Mouse (Mus musculus): ENCODE measurements around the gene Lama5. TPM values are rescaled to one million over a fixed set of nuclear protein-coding genes. Genes with fewer than 3 reads are reported as not detected.

Gene Lama5
- 2.0 and 2.6 TPM in 2 replicates for polyA plus RNA-seq (2015; fragmentation: Nextera tagmentation; extraction: Ambion mirVana)

DNA sequence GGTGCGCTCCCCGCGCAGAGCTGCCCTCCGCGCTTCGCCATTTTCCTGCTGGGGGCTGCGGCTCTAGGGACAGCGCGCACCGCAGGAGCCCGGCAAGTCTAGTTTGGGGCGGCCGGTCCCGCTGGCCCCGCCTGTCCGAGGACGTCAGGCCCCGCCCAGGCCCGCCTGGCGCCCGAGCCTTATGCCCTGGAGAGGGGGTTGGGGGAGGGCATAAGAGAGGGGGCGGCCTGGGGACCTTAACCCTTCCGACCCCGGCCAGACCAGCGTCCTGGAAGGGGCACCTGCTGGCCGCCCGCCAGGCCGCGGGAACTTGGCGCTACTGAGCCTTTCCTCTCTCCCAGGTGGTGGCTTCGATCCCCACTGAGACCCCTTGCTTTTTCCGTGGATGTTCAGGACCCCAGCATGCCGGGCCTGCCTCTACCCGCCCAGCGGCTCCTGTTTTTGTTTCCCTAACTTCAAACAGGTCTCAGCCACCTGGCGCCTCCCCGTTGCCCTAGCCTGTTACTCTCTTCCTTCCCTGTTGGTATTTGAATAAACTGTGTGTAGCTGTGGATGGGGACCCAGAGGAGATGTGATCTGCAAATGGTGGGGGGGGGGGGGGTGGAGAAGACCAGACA lies at the start of gene Lama5:
Gene Lama5 (minus strand): TSS at position 98 of the 617 bp plus-strand sequence.
- Histone ChIP-seq H3K4me3 (ENCODE audit: low read depth, low read length) (peak within 1 kb of the TSS; percentile 58), H3K4me2 (ENCODE audit: low read depth, low read length) (peak within 1 kb of the TSS; percentile 75), H3K9ac (ENCODE audit: low read depth, low read length) (peak within 1 kb of the TSS; percentile 35; the same call in 1 of the 2 replicates), H3K27me3 (ENCODE audit: control insufficient read depth, insufficient read depth, low read depth, low read length) (peaks cover 41% of the 10 kb centered on the region), H3K27ac (ENCODE audit: low read length) (no peak within 1 kb of the TSS), H3K4me1 (ENCODE audit: control insufficient read depth, low read depth, low read length) (peaks cover 3% of the 10 kb centered on the region), H3K36me3 (ENCODE audit: control insufficient read depth, insufficient read depth) (no peaks in the 10 kb centered on the region), H3K9me3 (replicated peaks; ENCODE audit: control insufficient read depth, low read length) (no peaks in the 10 kb centered on the region)
- ATAC-seq (ENCODE audit: low read depth) = peak; percentile 73
- WGBS (ENCODE audit: insufficient replicate concordance) = 2% methylated on average over 35 of the region's 37 CpGs

- H3K4me3 ChIP-seq (ENCODE audit: low read depth, low read length) = no peak overlapping the region
- no peak overlapping the region for H3K4me2 ChIP-seq (ENCODE audit: low read depth, low read length)
- 76% methylated on average over 2 of the region's 2 CpGs for WGBS (ENCODE audit: insufficient replicate concordance)
- ATAC-seq (ENCODE audit: low read depth) = no peak
- H3K9ac ChIP-seq (ENCODE audit: low read depth, low read length) = no peak overlapping the region
- no peaks in the 10 kb centered on the region for H3K36me3 ChIP-seq (ENCODE audit: control insufficient read depth, insufficient read depth)
- no peaks in the 10 kb centered on the region for H3K27me3 ChIP-seq (ENCODE audit: control insufficient read depth, insufficient read depth, low read depth, low read length)
- H3K27ac ChIP-seq (ENCODE audit: low read length) = no peak overlapping the region
- H3K4me1 ChIP-seq (ENCODE audit: control insufficient read depth, low read depth, low read length) = peaks cover 37% of the 10 kb centered on the region
- H3K9me3 ChIP-seq (replicated peaks; ENCODE audit: control insufficient read depth, low read length) = no peaks in the 10 kb centered on the region
These were observed 48.9 kb upstream of the Lama5 start for GRCm38 (mm10) chr2:180274523-180274922.

DNA sequence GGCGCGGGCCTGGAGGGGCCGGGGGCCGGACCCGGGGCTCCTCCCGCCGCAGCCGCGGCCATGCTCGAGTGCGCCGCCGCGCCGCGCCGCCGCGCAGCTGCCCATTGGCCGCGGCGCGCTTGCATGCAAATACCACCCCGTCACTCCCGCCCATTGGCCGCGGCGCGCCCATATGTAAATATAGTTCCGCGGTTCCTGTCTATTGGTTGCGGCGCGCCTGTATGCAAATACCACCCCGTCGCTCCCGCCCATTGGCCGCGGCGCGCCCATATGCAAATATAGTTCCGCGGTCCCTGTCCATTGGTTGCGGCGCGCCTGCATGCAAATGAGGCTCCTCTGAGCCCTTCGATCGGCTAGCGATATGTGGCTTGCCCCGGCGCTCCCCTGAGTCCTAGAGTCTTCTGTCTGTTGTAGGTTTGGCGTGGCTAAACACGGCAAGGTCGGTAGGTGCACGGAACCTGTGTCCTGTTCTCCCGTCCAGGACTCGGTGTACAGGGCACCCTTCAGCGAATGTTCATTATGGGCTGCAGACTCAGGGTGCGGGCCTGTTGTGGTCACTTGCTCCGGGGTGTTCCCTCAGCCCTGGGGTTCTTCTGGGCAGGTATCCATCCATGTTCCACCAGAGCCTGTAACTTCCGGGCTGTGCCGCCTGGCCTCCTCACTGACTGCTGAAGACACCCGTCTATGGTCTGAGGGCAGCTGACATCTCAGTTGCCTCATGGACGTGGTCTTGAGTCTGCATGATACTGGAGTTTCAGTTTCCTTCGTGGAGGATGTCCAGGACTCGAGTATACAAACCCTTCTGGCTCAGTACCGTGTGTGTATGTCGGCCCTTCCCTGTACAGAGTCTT lies 48.0 kb upstream of the Lama5 start, which contains the start of gene Cables2:
Gene Cables2 (minus strand): TSS at position 103 of the 851 bp plus-strand sequence.
- Histone ChIP-seq H3K4me2 (ENCODE audit: low read depth, low read length) (peak within 1 kb of the TSS; percentile 96), H3K27me3 (ENCODE audit: control insufficient read depth, insufficient read depth, low read depth, low read length) (no peaks in the 10 kb centered on the region), H3K27ac (ENCODE audit: low read length) (peak within 1 kb of the TSS; percentile 31; the same call in 1 of the 2 replicates), H3K9ac (ENCODE audit: low read depth, low read length) (peak within 1 kb of the TSS; percentile 82), H3K4me1 (ENCODE audit: control insufficient read depth, low read depth, low read length) (peaks cover 37% of the 10 kb centered on the region), H3K4me3 (ENCODE audit: low read depth, low read length) (peak within 1 kb of the TSS; percentile 78), H3K9me3 (replicated peaks; ENCODE audit: control insufficient read depth, low read length) (no peaks in the 10 kb centered on the region), H3K36me3 (ENCODE audit: control insufficient read depth, insufficient read depth) (no peaks in the 10 kb centered on the region)
- 4% methylated on average over 68 of the region's 68 CpGs for WGBS (ENCODE audit: insufficient replicate concordance)
- peak; percentile 94 for ATAC-seq (ENCODE audit: low read depth)

- no peaks in the 10 kb centered on the region for H3K27me3 ChIP-seq (ENCODE audit: control insufficient read depth, insufficient read depth, low read depth, low read length)
- H3K36me3 ChIP-seq (ENCODE audit: control insufficient read depth, insufficient read depth) = no peaks in the 10 kb centered on the region
- ATAC-seq (ENCODE audit: low read depth) = peak; percentile 43
- peak overlapping the region; percentile 96 for H3K4me2 ChIP-seq (ENCODE audit: low read depth, low read length)
- peak overlapping the region; percentile 82 for H3K9ac ChIP-seq (ENCODE audit: low read depth, low read length)
- H3K4me1 ChIP-seq (ENCODE audit: control insufficient read depth, low read depth, low read length) = peaks cover 37% of the 10 kb centered on the region
- peak overlapping the region; percentile 31; the same call in 1 of the 2 replicates for H3K27ac ChIP-seq (ENCODE audit: low read length)
- peak overlapping the region; percentile 78 for H3K4me3 ChIP-seq (ENCODE audit: low read depth, low read length)
- WGBS (ENCODE audit: insufficient replicate concordance) = 1% methylated on average over 30 of the region's 37 CpGs
- no peaks in the 10 kb centered on the region for H3K9me3 ChIP-seq (replicated peaks; ENCODE audit: control insufficient read depth, low read length)
These were observed 47.2 kb upstream of the Lama5 start for GRCm38 (mm10) chr2:180272884-180273321.

GRCm38 (mm10) chr2:180271804-180272395 lies 46.2 kb upstream of the Lama5 start:
- Histone ChIP-seq H3K36me3 (ENCODE audit: control insufficient read depth, insufficient read depth) (no peaks in the 10 kb centered on the region), H3K4me2 (ENCODE audit: low read depth, low read length) (peak overlapping the region; percentile 96), H3K27me3 (ENCODE audit: control insufficient read depth, insufficient read depth, low read depth, low read length) (no peaks in the 10 kb centered on the region), H3K4me3 (ENCODE audit: low read depth, low read length) (no peak overlapping the region), H3K4me1 (ENCODE audit: control insufficient read depth, low read depth, low read length) (peaks cover 33% of the 10 kb centered on the region), H3K9me3 (replicated peaks; ENCODE audit: control insufficient read depth, low read length) (no peaks in the 10 kb centered on the region), H3K27ac (ENCODE audit: low read length) (no peak overlapping the region), H3K9ac (ENCODE audit: low read depth, low read length) (no peak overlapping the region)
- no peak for ATAC-seq (ENCODE audit: low read depth)
- WGBS (ENCODE audit: insufficient replicate concordance) = 79% methylated on average over 5 of the region's 5 CpGs

GRCm38 (mm10) chr2:180270537-180271255 lies 45.0 kb upstream of the Lama5 start:
- WGBS (ENCODE audit: insufficient replicate concordance) = 64% methylated on average over 7 of the region's 7 CpGs
- no peak for ATAC-seq (ENCODE audit: low read depth)
- Histone ChIP-seq H3K36me3 (ENCODE audit: control insufficient read depth, insufficient read depth) (no peaks in the 10 kb centered on the region), H3K27ac (ENCODE audit: low read length) (peak overlapping the region; percentile 15), H3K9ac (ENCODE audit: low read depth, low read length) (no peak overlapping the region), H3K9me3 (replicated peaks; ENCODE audit: control insufficient read depth, low read length) (no peaks in the 10 kb centered on the region), H3K4me2 (ENCODE audit: low read depth, low read length) (no peak overlapping the region), H3K27me3 (ENCODE audit: control insufficient read depth, insufficient read depth, low read depth, low read length) (no peaks in the 10 kb centered on the region), H3K4me1 (ENCODE audit: control insufficient read depth, low read depth, low read length) (peaks cover 21% of the 10 kb centered on the region), H3K4me3 (ENCODE audit: low read depth, low read length) (no peak overlapping the region)

- Histone ChIP-seq H3K4me2 (ENCODE audit: low read depth, low read length) (no peak overlapping the region), H3K27ac (ENCODE audit: low read length) (no peak overlapping the region), H3K9me3 (replicated peaks; ENCODE audit: control insufficient read depth, low read length) (no peaks in the 10 kb centered on the region), H3K36me3 (ENCODE audit: control insufficient read depth, insufficient read depth) (no peaks in the 10 kb centered on the region), H3K27me3 (ENCODE audit: control insufficient read depth, insufficient read depth, low read depth, low read length) (no peaks in the 10 kb centered on the region), H3K4me3 (ENCODE audit: low read depth, low read length) (no peak overlapping the region), H3K9ac (ENCODE audit: low read depth, low read length) (no peak overlapping the region), H3K4me1 (ENCODE audit: control insufficient read depth, low read depth, low read length) (peaks cover 20% of the 10 kb centered on the region)
- no peak for ATAC-seq (ENCODE audit: low read depth)
- 76% methylated on average over 10 of the region's 10 CpGs for WGBS (ENCODE audit: insufficient replicate concordance)
These were observed 43.7 kb upstream of the Lama5 start for GRCm38 (mm10) chr2:180269329-180269728.

- Histone ChIP-seq H3K27me3 (ENCODE audit: control insufficient read depth, insufficient read depth, low read depth, low read length) (no peaks in the 10 kb centered on the region), H3K9me3 (replicated peaks; ENCODE audit: control insufficient read depth, low read length) (no peaks in the 10 kb centered on the region), H3K27ac (ENCODE audit: low read length) (no peak overlapping the region), H3K36me3 (ENCODE audit: control insufficient read depth, insufficient read depth) (peaks cover 3% of the 10 kb centered on the region; the same call in 1 of the 2 replicates), H3K9ac (ENCODE audit: low read depth, low read length) (no peak overlapping the region), H3K4me1 (ENCODE audit: control insufficient read depth, low read depth, low read length) (peaks cover 15% of the 10 kb centered on the region), H3K4me3 (ENCODE audit: low read depth, low read length) (no peak overlapping the region), H3K4me2 (ENCODE audit: low read depth, low read length) (no peak overlapping the region)
- 61% methylated on average over 2 of the region's 2 CpGs for WGBS (ENCODE audit: insufficient replicate concordance)
- ATAC-seq (ENCODE audit: low read depth) = no peak
These were observed 42.3 kb upstream of the Lama5 start for GRCm38 (mm10) chr2:180267955-180268354.
